Mouse (Mus musculus): ENCODE measurements at regions not wholly inside any gene's neighbourhood (a gene's known extent, or its start where the extent isn't known, plus 50 kb on each side); places are given as distances from the start of the nearest gene placed in this dataset.

- intact Hi-C loops (cut with DNase I), result no loop called here
- DNase-seq (ENCODE audit: low spot score in 2 of 2), result no peak
Measured at GRCm38 (mm10) chr16:86473059-86473740, 571.6 kb upstream of the Adamts5 start.

DNA sequence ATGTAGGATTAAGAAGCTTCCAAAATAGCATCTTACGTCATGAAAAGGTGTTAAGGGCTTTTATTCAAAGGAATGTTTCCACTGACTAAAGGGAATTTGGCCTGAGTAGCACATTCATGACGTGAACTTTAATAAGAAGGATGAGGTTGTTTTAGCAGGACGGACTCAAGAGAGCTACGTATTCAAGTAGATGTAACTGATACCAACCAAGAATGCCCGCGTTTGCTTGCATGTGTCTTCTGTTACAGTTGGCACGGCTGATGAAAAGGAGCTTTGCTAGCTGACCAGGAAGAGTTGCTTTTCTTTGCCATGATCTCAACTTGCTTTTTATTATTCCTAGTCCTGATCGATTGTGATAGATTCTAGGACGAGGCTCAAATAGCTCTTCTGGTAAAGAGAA lies 559.4 kb upstream of the Adamts5 start:
- intact Hi-C loops (cut with DNase I), result no loop called here

GRCm38 (mm10) chr16:86456649-86457048 lies 555.0 kb upstream of the Adamts5 start:
- intact Hi-C loops (cut with DNase I), result no loop called here

More for the DNA sequence above, 559.4 kb upstream of the Adamts5 start:
- DNase-seq (ENCODE audit: low spot score in 2 of 2), result no peak

GRCm38 (mm10) chr16:86454810-86455209 lies 553.2 kb upstream of the Adamts5 start:
- intact Hi-C loops (cut with DNase I), result no loop called here
- no peak for DNase-seq (ENCODE audit: low spot score in 2 of 2)

More at GRCm38 (mm10) chr16:86456649-86457048, 555.0 kb upstream of the Adamts5 start:
- no peak for DNase-seq (ENCODE audit: low spot score in 2 of 2)

GRCm38 (mm10) chr16:86454031-86454430 lies 552.4 kb upstream of the Adamts5 start:
- intact Hi-C loops (cut with DNase I), result no loop called here
- no peak for DNase-seq (ENCODE audit: low spot score in 2 of 2)

- intact Hi-C loops (cut with DNase I), result no loop called here
- no peak for DNase-seq (ENCODE audit: low spot score in 2 of 2)
Measured at GRCm38 (mm10) chr16:86448478-86449160, 547.0 kb upstream of the Adamts5 start.

DNA sequence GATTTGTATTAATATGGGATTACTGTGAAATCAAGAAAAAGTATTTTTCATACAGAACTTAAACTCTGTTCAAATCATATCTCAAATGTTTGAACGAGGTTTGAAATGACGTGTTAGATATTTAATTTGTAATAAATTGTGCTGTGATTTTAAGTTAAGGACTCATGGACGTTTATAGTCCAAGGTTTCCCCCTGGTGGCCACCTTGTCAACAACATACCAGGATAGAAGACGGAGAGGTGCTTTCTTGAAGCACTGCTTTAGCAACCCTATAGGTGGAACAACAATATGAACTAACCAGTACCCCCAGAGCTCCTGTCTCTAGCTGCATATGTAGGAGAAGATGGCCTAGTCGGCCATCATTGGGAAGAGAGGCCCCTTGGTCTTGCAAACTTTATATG lies 517.8 kb upstream of the Adamts5 start:
- intact Hi-C loops (cut with DNase I), result loop anchor here (1.0 to 10.0 kb wide), 3 partner anchors 115 to 612 kb away; no protein-coding TSS in a partner anchor
- DNase-seq (ENCODE audit: low spot score in 2 of 2), result peak; percentile 59 to 75

GRCm38 (mm10) chr16:86404309-86404708 lies 502.7 kb upstream of the Adamts5 start:
- intact Hi-C loops (cut with DNase I), result no loop called here
- no peak for DNase-seq (ENCODE audit: low spot score in 2 of 2)

GRCm38 (mm10) chr16:86401381-86401780 lies 499.8 kb upstream of the Adamts5 start:
- intact Hi-C loops (cut with DNase I), result no loop called here
- no peak for DNase-seq (ENCODE audit: low spot score in 2 of 2)

GRCm38 (mm10) chr16:86399288-86399687 lies 497.7 kb upstream of the Adamts5 start:
- intact Hi-C loops (cut with DNase I), result no loop called here
- DNase-seq (ENCODE audit: low spot score in 2 of 2), result no peak

DNA sequence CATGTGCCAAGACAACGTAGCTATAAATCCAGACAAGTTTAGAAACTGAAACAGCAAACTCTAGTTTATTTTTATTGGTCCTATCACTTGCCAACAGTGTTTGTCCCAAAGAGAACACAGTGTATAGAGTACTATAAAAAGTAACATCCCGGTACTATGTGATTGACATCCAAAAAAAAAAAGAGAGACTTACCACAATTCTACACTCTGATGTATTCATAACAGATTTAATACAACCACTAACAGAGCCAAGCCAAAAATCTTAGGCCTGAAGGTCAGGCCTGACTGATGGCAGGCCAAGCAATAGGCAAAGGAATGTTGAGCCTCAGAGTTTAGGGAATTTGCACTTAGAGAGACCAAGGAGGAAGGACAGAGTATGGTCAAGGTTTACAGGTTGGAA lies 495.9 kb upstream of the Adamts5 start:
- intact Hi-C loops (cut with DNase I), result no loop called here
- no peak for DNase-seq (ENCODE audit: low spot score in 2 of 2)

GRCm38 (mm10) chr16:86389063-86389723 lies 487.6 kb upstream of the Adamts5 start:
- peak; percentile 7 to 42 for DNase-seq (ENCODE audit: low spot score in 2 of 2)

GRCm38 (mm10) chr16:86388128-86388527 lies 486.5 kb upstream of the Adamts5 start:
- intact Hi-C loops (cut with DNase I), result no loop called here
- DNase-seq (ENCODE audit: low spot score in 2 of 2), result no peak

More at GRCm38 (mm10) chr16:86389063-86389723, 487.6 kb upstream of the Adamts5 start:
- intact Hi-C loops (cut with DNase I), result no loop called here

DNA sequence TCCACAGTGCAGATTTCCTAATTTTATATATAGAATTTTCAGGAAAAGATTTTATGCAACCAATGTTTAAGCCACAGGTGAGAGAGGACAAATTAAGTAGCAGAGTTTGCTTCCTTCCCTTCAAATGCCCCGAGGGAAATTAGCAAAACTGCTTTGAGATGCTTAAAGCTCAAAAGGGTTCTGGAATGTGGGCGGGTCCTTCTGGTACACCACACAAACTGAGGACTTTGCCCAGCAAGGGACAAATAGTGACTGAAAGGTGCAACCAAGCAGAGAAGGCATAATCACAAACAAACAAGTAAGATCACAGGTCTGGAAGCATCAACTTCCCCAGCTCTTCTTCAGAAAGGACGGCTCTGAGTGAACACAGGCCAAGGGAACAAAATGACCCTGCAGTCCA lies 476.4 kb upstream of the Adamts5 start:
- DNase-seq (ENCODE audit: low spot score in 2 of 2), result no peak
- intact Hi-C loops (cut with DNase I), result no loop called here

- DNase-seq (ENCODE audit: low spot score in 2 of 2), result no peak
- intact Hi-C loops (cut with DNase I), result no loop called here
Measured at GRCm38 (mm10) chr16:86371652-86372051, 470.0 kb upstream of the Adamts5 start.

GRCm38 (mm10) chr16:86368449-86368848 lies 466.8 kb upstream of the Adamts5 start:
- intact Hi-C loops (cut with DNase I), result no loop called here
- no peak for DNase-seq (ENCODE audit: low spot score in 2 of 2)

- no peak for DNase-seq (ENCODE audit: low spot score in 2 of 2)
- intact Hi-C loops (cut with DNase I), result no loop called here
Measured at GRCm38 (mm10) chr16:86366197-86366596, 464.6 kb upstream of the Adamts5 start.

GRCm38 (mm10) chr16:86361099-86361498 lies 459.5 kb upstream of the Adamts5 start:
- intact Hi-C loops (cut with DNase I), result no loop called here
- DNase-seq (ENCODE audit: low spot score in 2 of 2), result no peak

GRCm38 (mm10) chr16:86355036-86355435 lies 453.4 kb upstream of the Adamts5 start:
- intact Hi-C loops (cut with DNase I), result no loop called here

DNA sequence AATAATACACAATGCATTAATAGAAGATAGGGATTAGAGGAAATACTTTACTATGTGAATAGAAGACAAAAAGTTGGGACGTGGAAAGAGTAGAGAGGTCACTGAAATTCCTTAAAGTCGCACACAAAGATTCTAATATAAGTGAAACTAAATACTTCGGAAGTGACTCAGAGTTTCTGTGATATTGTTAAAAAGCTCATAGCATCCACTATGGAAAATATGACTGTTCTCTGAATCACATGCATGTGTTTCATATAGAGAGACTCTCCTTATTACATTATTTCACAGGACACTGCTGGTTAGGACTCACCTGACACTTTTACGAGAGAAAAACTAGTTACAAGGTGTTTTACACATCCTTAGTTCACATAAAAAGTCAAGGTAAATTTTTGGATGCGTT lies 446.1 kb upstream of the Adamts5 start:
- DNase-seq (ENCODE audit: low spot score in 2 of 2), result no peak
- intact Hi-C loops (cut with DNase I), result no loop called here

More at GRCm38 (mm10) chr16:86355036-86355435, 453.4 kb upstream of the Adamts5 start:
- no peak for DNase-seq (ENCODE audit: low spot score in 2 of 2)

GRCm38 (mm10) chr16:86346916-86347315 lies 445.3 kb upstream of the Adamts5 start:
- intact Hi-C loops (cut with DNase I), result no loop called here
- DNase-seq (ENCODE audit: low spot score in 2 of 2), result no peak
